Mouse (Mus musculus) limb, embryonic 15.5 days (tissue): ENCODE measurements around the gene Abat. TPM values are rescaled to one million over a fixed set of nuclear protein-coding genes. Genes with fewer than 3 reads are reported as not detected.

Experiments
- ATAC-seq: fragments of 200-750 bp; cut with Nextera tagmentation; 2 replicates; pipeline ENCODE4 v1.8.0; 2017; ENCODE audit warnings: low read depth, moderate TSS enrichment; ENCODE audit not compliant: insufficient number of reproducible peaks, low FRiP score, low TSS enrichment
- H3K27ac ChIP-seq: fragments of 300-500 bp; sonication (generic); 2 replicates; pipeline ENCODE4 v1.5.1; 2015; ENCODE audit warnings: moderate library complexity, mild to moderate bottlenecking, inconsistent platforms
- H3K27me3 ChIP-seq: fragments of 300-500 bp; sonication (generic); 2 replicates; pipeline ENCODE4 v1.6.1; 2015; ENCODE audit warnings: inconsistent platforms
- H3K36me3 ChIP-seq: fragments of 300-500 bp; sonication (generic); 2 replicates; pipeline ENCODE4 v1.6.1; 2015; ENCODE audit warnings: inconsistent platforms
- H3K4me1 ChIP-seq: fragments of 300-500 bp; sonication (generic); 2 replicates; pipeline ENCODE4 v1.6.1; 2015; ENCODE audit warnings: inconsistent platforms
- H3K4me2 ChIP-seq: fragments of 300-500 bp; sonication (generic); 2 replicates; pipeline ENCODE4 v1.6.1; 2015; ENCODE audit warnings: mild to moderate bottlenecking, inconsistent platforms
- H3K4me3 ChIP-seq: fragments of 300-500 bp; sonication (generic); 2 replicates; pipeline ENCODE4 v1.5.1; 2015; ENCODE audit warnings: mild to moderate bottlenecking, inconsistent platforms
- H3K9ac ChIP-seq: fragments of 300-500 bp; sonication (generic); 2 replicates; pipeline ENCODE4 v1.6.1; 2015; ENCODE audit warnings: inconsistent platforms
- H3K9me3 ChIP-seq: fragments of 300-500 bp; sonication (generic); 2 replicates; pipeline ENCODE4 v1.6.1; 2016; ENCODE audit warnings: inconsistent platforms
- WGBS: fragments of 180-500 bp; shearing (Covaris S2); methylation state at CpG from one replicate; pipeline ENCODE4 v1.1.7; 2015; 5-methylcytosine and 5-hydroxymethylcytosine counted together
- polyA plus RNA-seq: library from polyadenylated mRNA; unstranded; fragments of >200 nt; fragmentation: Nextera tagmentation; extraction: Ambion mirVana; gene quantifications from 2 replicates; pipeline ENCODE4 v1.2.1, GENCODE M21; 2015

Abat gene
- polyA plus RNA-seq, 1 experiment from 2014 or later: 24.0 TPM

- Histone ChIP-seq H3K9ac (no peak overlapping the region), H3K36me3 (peaks cover 13% of the 10 kb centered on the region), H3K4me1 (no peaks in the 10 kb centered on the region), H3K27ac (no peak overlapping the region), H3K4me2 (no peak overlapping the region), H3K27me3 (no peaks in the 10 kb centered on the region), H3K9me3 (no peaks in the 10 kb centered on the region), H3K4me3 (no peak overlapping the region)
- WGBS: 53% methylated on average over 4 of the region's 4 CpGs
- no peak for ATAC-seq
Measured at GRCm38 (mm10) chr16:8578326-8578725, 65.1 kb downstream of the Abat start.

GRCm38 (mm10) chr16:8579546-8579945 lies 66.3 kb downstream of the Abat start:
- no peaks in the 10 kb centered on the region for H3K4me1 ChIP-seq
- H3K9me3 ChIP-seq: no peaks in the 10 kb centered on the region
- WGBS: 63% methylated on average over 5 of the region's 5 CpGs
- H3K36me3 ChIP-seq: peaks cover 21% of the 10 kb centered on the region
- ATAC-seq: no peak
- no peak overlapping the region for H3K4me2 ChIP-seq
- no peak overlapping the region for H3K27ac ChIP-seq
- H3K9ac ChIP-seq: no peak overlapping the region
- H3K27me3 ChIP-seq: no peaks in the 10 kb centered on the region
- H3K4me3 ChIP-seq: no peak overlapping the region

GRCm38 (mm10) chr16:8581661-8582239 lies 68.5 kb downstream of the Abat start:
- ATAC-seq: no peak
- Histone ChIP-seq H3K27ac (no peak overlapping the region), H3K4me1 (no peaks in the 10 kb centered on the region), H3K9me3 (no peaks in the 10 kb centered on the region), H3K36me3 (peaks cover 32% of the 10 kb centered on the region), H3K4me3 (no peak overlapping the region), H3K9ac (no peak overlapping the region), H3K4me2 (no peak overlapping the region), H3K27me3 (no peaks in the 10 kb centered on the region)
- 88% methylated on average over 6 of the region's 6 CpGs for WGBS

GRCm38 (mm10) chr16:8582579-8583295 lies 69.5 kb downstream of the Abat start:
- Histone ChIP-seq H3K27me3 (no peaks in the 10 kb centered on the region), H3K36me3 (peaks cover 32% of the 10 kb centered on the region), H3K27ac (no peak overlapping the region), H3K9ac (no peak overlapping the region), H3K4me3 (no peak overlapping the region), H3K9me3 (no peaks in the 10 kb centered on the region), H3K4me2 (no peak overlapping the region), H3K4me1 (no peaks in the 10 kb centered on the region)
- no peak for ATAC-seq
- 90% methylated on average over 5 of the region's 5 CpGs for WGBS

GRCm38 (mm10) chr16:8584248-8584647 lies 71.0 kb downstream of the Abat start:
- no peaks in the 10 kb centered on the region for H3K9me3 ChIP-seq
- H3K4me1 ChIP-seq: no peaks in the 10 kb centered on the region
- H3K4me2 ChIP-seq: no peak overlapping the region
- ATAC-seq: no peak
- no peak overlapping the region for H3K27ac ChIP-seq
- peaks cover 42% of the 10 kb centered on the region for H3K36me3 ChIP-seq
- H3K4me3 ChIP-seq: no peak overlapping the region
- no peak overlapping the region for H3K9ac ChIP-seq
- WGBS: 86% methylated on average over 1 of the region's 1 CpGs
- H3K27me3 ChIP-seq: no peaks in the 10 kb centered on the region

GRCm38 (mm10) chr16:8585056-8585455 lies 71.8 kb downstream of the Abat start:
- H3K9ac ChIP-seq: no peak overlapping the region
- H3K4me2 ChIP-seq: no peak overlapping the region
- H3K27ac ChIP-seq: no peak overlapping the region
- H3K36me3 ChIP-seq: peaks cover 49% of the 10 kb centered on the region
- H3K27me3 ChIP-seq: no peaks in the 10 kb centered on the region
- no peak for ATAC-seq
- 74% methylated on average over 5 of the region's 5 CpGs for WGBS
- H3K4me3 ChIP-seq: no peak overlapping the region
- no peaks in the 10 kb centered on the region for H3K9me3 ChIP-seq
- no peaks in the 10 kb centered on the region for H3K4me1 ChIP-seq

- H3K4me3 ChIP-seq: no peak overlapping the region
- no peaks in the 10 kb centered on the region for H3K9me3 ChIP-seq
- WGBS: 77% methylated on average over 4 of the region's 4 CpGs
- no peak overlapping the region for H3K9ac ChIP-seq
- H3K36me3 ChIP-seq: 0 out of 2 replicates have a peak, but pooled peaks cover 3% of the 10 kb centered on the region
- H3K27ac ChIP-seq: no peak overlapping the region
- ATAC-seq: no peak
- no peak overlapping the region for H3K4me2 ChIP-seq
- no peaks in the 10 kb centered on the region for H3K27me3 ChIP-seq
- H3K4me1 ChIP-seq: no peaks in the 10 kb centered on the region
Measured at GRCm38 (mm10) chr16:8595411-8595810, 82.2 kb downstream of the Abat start.

- no peak overlapping the region for H3K9ac ChIP-seq
- H3K4me3 ChIP-seq: no peak overlapping the region
- H3K9me3 ChIP-seq: no peaks in the 10 kb centered on the region
- WGBS: 76% methylated on average over 4 of the region's 4 CpGs
- no peak overlapping the region for H3K27ac ChIP-seq
- H3K4me1 ChIP-seq: no peaks in the 10 kb centered on the region
- ATAC-seq: no peak
- H3K4me2 ChIP-seq: no peak overlapping the region
- H3K36me3 ChIP-seq: 0 out of 2 replicates have a peak, but pooled peaks cover 3% of the 10 kb centered on the region
- no peaks in the 10 kb centered on the region for H3K27me3 ChIP-seq
Measured at GRCm38 (mm10) chr16:8596336-8596735, 83.1 kb downstream of the Abat start.

- no peak overlapping the region for H3K4me2 ChIP-seq
- no peaks in the 10 kb centered on the region for H3K27me3 ChIP-seq
- WGBS: 88% methylated on average over 5 of the region's 5 CpGs
- no peaks in the 10 kb centered on the region for H3K4me1 ChIP-seq
- H3K9ac ChIP-seq: no peak overlapping the region
- H3K36me3 ChIP-seq: 0 out of 2 replicates have a peak, but pooled peaks cover 10% of the 10 kb centered on the region
- ATAC-seq: no peak
- no peak overlapping the region for H3K4me3 ChIP-seq
- no peaks in the 10 kb centered on the region for H3K9me3 ChIP-seq
- H3K27ac ChIP-seq: no peak overlapping the region
Measured at GRCm38 (mm10) chr16:8597516-8597915, 84.3 kb downstream of the Abat start.

- no peaks in the 10 kb centered on the region for H3K9me3 ChIP-seq
- 84% methylated on average over 3 of the region's 3 CpGs for WGBS
- no peaks in the 10 kb centered on the region for H3K4me1 ChIP-seq
- no peak overlapping the region for H3K4me2 ChIP-seq
- H3K27ac ChIP-seq: no peak overlapping the region
- H3K27me3 ChIP-seq: no peaks in the 10 kb centered on the region
- no peak overlapping the region for H3K9ac ChIP-seq
- H3K36me3 ChIP-seq: peaks cover 17% of the 10 kb centered on the region; the same call in 1 of the 2 replicates
- ATAC-seq: no peak
- H3K4me3 ChIP-seq: no peak overlapping the region
Measured at GRCm38 (mm10) chr16:8603789-8604188, 90.6 kb downstream of the Abat start.

GRCm38 (mm10) chr16:8610397-8610796 lies 97.2 kb downstream of the Abat start:
- 57% methylated on average over 3 of the region's 3 CpGs for WGBS
- Histone ChIP-seq H3K27ac (no peak overlapping the region), H3K4me1 (no peaks in the 10 kb centered on the region), H3K4me2 (no peak overlapping the region), H3K4me3 (no peak overlapping the region), H3K36me3 (peaks cover 32% of the 10 kb centered on the region; the same call in 1 of the 2 replicates), H3K9me3 (no peaks in the 10 kb centered on the region), H3K27me3 (no peaks in the 10 kb centered on the region), H3K9ac (no peak overlapping the region)
- ATAC-seq: no peak

- H3K4me2 ChIP-seq: no peak overlapping the region
- H3K4me3 ChIP-seq: no peak overlapping the region
- no peaks in the 10 kb centered on the region for H3K9me3 ChIP-seq
- ATAC-seq: no peak
- no peaks in the 10 kb centered on the region for H3K27me3 ChIP-seq
- WGBS: 86% methylated on average over 8 of the region's 8 CpGs
- H3K36me3 ChIP-seq: peaks cover 33% of the 10 kb centered on the region; the same call in 1 of the 2 replicates
- no peak overlapping the region for H3K27ac ChIP-seq
- H3K4me1 ChIP-seq: no peaks in the 10 kb centered on the region
- H3K9ac ChIP-seq: no peak overlapping the region
Measured at GRCm38 (mm10) chr16:8612214-8613005, 99.2 kb downstream of the Abat start.
